Mouse (Mus musculus): ENCODE measurements around the gene Romo1.

DNA sequence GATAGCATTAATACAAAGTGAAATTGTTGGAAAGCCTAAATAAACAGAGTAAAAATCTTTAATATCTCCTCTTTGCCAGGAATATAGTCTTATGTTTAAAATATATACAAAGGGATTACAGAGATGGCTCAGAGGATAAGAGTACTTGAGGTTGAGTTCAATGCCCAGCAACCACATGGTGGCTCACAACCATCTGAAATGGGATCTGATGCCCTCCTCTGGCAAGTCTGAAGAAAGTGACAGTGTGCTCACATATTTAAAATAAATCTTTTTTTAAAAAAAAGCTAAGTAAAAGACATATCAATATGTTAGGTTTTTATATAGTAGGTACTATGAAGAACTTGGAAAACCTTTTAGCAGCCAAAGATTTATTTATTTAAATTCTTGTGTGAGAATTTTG lies 7.7 kb downstream of the Romo1 start:
- TF ChIP-seq CTCF (IDR thresholded peaks at IDR 0.05; ENCODE audit: low read depth), result no peak
- TF ChIP-seq EP300 (IDR thresholded peaks at IDR 0.05; ENCODE audit: low read depth), result no peak

Measured in heart, postnatal 0 days (tissue).